Mouse (Mus musculus): ENCODE data around the gene Rft1. TPM values are rescaled to one million over a fixed set of nuclear protein-coding genes. Genes with fewer than 3 reads are reported as not detected.

Gene Rft1
- polyA plus RNA-seq, 1 experiment from 2014 or later = 8.8 TPM

GRCm38 (mm10) chr14:30682131-30682530, 28.0 kb downstream of the Rft1 start:
- Histone ChIP-seq H3K4me1 (replicated peaks) (no peaks in the 10 kb centered on the region), H3K4me2 (no peak overlapping the region), H3K36me3 (peaks cover 60% of the 10 kb centered on the region), H3K27me3 (no peaks in the 10 kb centered on the region), H3K9me3 (replicated peaks) (no peaks in the 10 kb centered on the region), H3K9ac (no peak overlapping the region), H3K4me3 (no peak overlapping the region), H3K27ac (no peak overlapping the region)
- no peak for ATAC-seq (replicated peaks; ENCODE audit: insufficient number of reproducible peaks, insufficient read depth, low FRiP score, low read depth)
- WGBS = 81% methylated on average over 3 of the region's 3 CpGs

- Histone ChIP-seq H3K4me3 (no peak overlapping the region), H3K4me1 (replicated peaks) (peaks cover 4% of the 10 kb centered on the region), H3K27me3 (no peaks in the 10 kb centered on the region), H3K27ac (no peak overlapping the region), H3K9ac (no peak overlapping the region), H3K9me3 (replicated peaks) (no peaks in the 10 kb centered on the region), H3K4me2 (no peak overlapping the region), H3K36me3 (peaks cover 12% of the 10 kb centered on the region; the same call in 1 of the 2 replicates)
- no peak for ATAC-seq (replicated peaks; ENCODE audit: insufficient number of reproducible peaks, insufficient read depth, low FRiP score, low read depth)
- 93% methylated on average over 3 of the region's 3 CpGs for WGBS
Observed at GRCm38 (mm10) chr14:30690685-30691084, 36.5 kb downstream of the Rft1 start.

GRCm38 (mm10) chr14:30692439-30692838, 38.3 kb downstream of the Rft1 start:
- peaks cover 12% of the 10 kb centered on the region; the same call in 1 of the 2 replicates for H3K36me3 ChIP-seq
- no peak overlapping the region for H3K4me3 ChIP-seq
- WGBS = 71% methylated on average over 6 of the region's 6 CpGs

GRCm38 (mm10) chr14:30694786-30695185, 40.6 kb downstream of the Rft1 start:
- Histone ChIP-seq H3K27ac (no peak overlapping the region), H3K4me3 (no peak overlapping the region), H3K4me2 (no peak overlapping the region), H3K27me3 (no peaks in the 10 kb centered on the region), H3K9me3 (replicated peaks) (no peaks in the 10 kb centered on the region), H3K4me1 (replicated peaks) (peaks cover 5% of the 10 kb centered on the region), H3K36me3 (peaks cover 8% of the 10 kb centered on the region; the same call in 1 of the 2 replicates), H3K9ac (no peak overlapping the region)
- ATAC-seq (replicated peaks; ENCODE audit: insufficient number of reproducible peaks, insufficient read depth, low FRiP score, low read depth) = no peak
- WGBS = 79% methylated on average over 2 of the region's 2 CpGs

More at GRCm38 (mm10) chr14:30692439-30692838, 38.3 kb downstream of the Rft1 start:
- Histone ChIP-seq H3K4me1 (replicated peaks) (peaks cover 5% of the 10 kb centered on the region), H3K9ac (no peak overlapping the region), H3K27ac (no peak overlapping the region), H3K4me2 (no peak overlapping the region), H3K9me3 (replicated peaks) (no peaks in the 10 kb centered on the region), H3K27me3 (no peaks in the 10 kb centered on the region)
- ATAC-seq (replicated peaks; ENCODE audit: insufficient number of reproducible peaks, insufficient read depth, low FRiP score, low read depth) = no peak

- no peak for ATAC-seq (replicated peaks; ENCODE audit: insufficient number of reproducible peaks, insufficient read depth, low FRiP score, low read depth)
- Histone ChIP-seq H3K9ac (no peak overlapping the region), H3K27me3 (no peaks in the 10 kb centered on the region), H3K4me3 (no peak overlapping the region), H3K36me3 (no peaks in the 10 kb centered on the region), H3K9me3 (replicated peaks) (no peaks in the 10 kb centered on the region), H3K27ac (no peak overlapping the region), H3K4me1 (replicated peaks) (peaks cover 5% of the 10 kb centered on the region), H3K4me2 (no peak overlapping the region)
- WGBS = 24% methylated on average over 4 of the region's 4 CpGs
Observed at GRCm38 (mm10) chr14:30695609-30696008, 41.4 kb downstream of the Rft1 start.

GRCm38 (mm10) chr14:30697407-30698052, 43.4 kb downstream of the Rft1 start:
- Histone ChIP-seq H3K4me2 (no peak overlapping the region), H3K36me3 (no peaks in the 10 kb centered on the region), H3K4me1 (replicated peaks) (peaks cover 5% of the 10 kb centered on the region), H3K27ac (no peak overlapping the region), H3K27me3 (no peaks in the 10 kb centered on the region), H3K9me3 (replicated peaks) (no peaks in the 10 kb centered on the region), H3K4me3 (no peak overlapping the region), H3K9ac (no peak overlapping the region)
- 79% methylated on average over 15 of the region's 15 CpGs for WGBS
- no peak for ATAC-seq (replicated peaks; ENCODE audit: insufficient number of reproducible peaks, insufficient read depth, low FRiP score, low read depth)

GRCm38 (mm10) chr14:30699656-30700055, 45.5 kb downstream of the Rft1 start:
- Histone ChIP-seq H3K4me2 (no peak overlapping the region), H3K27ac (no peak overlapping the region), H3K4me3 (no peak overlapping the region), H3K9ac (no peak overlapping the region), H3K9me3 (replicated peaks) (no peaks in the 10 kb centered on the region), H3K36me3 (no peaks in the 10 kb centered on the region), H3K27me3 (no peaks in the 10 kb centered on the region), H3K4me1 (replicated peaks) (peaks cover 5% of the 10 kb centered on the region)
- 41% methylated on average over 8 of the region's 8 CpGs for WGBS
- ATAC-seq (replicated peaks; ENCODE audit: insufficient number of reproducible peaks, insufficient read depth, low FRiP score, low read depth) = no peak

- H3K9me3 ChIP-seq (replicated peaks) = no peaks in the 10 kb centered on the region
- ATAC-seq (replicated peaks; ENCODE audit: insufficient number of reproducible peaks, insufficient read depth, low FRiP score, low read depth) = no peak
- no peak overlapping the region for H3K27ac ChIP-seq
- no peak overlapping the region for H3K9ac ChIP-seq
- H3K4me2 ChIP-seq = no peak overlapping the region
- H3K4me1 ChIP-seq (replicated peaks) = no peaks in the 10 kb centered on the region
- H3K4me3 ChIP-seq = no peak overlapping the region
- 62% methylated on average over 5 of the region's 5 CpGs for WGBS
- H3K27me3 ChIP-seq = no peaks in the 10 kb centered on the region
- no peaks in the 10 kb centered on the region for H3K36me3 ChIP-seq
Observed at GRCm38 (mm10) chr14:30702512-30702911, 48.4 kb downstream of the Rft1 start.

- Histone ChIP-seq H3K9me3 (replicated peaks) (no peaks in the 10 kb centered on the region), H3K4me2 (no peak overlapping the region), H3K27ac (no peak overlapping the region), H3K9ac (no peak overlapping the region), H3K4me1 (replicated peaks) (no peaks in the 10 kb centered on the region), H3K36me3 (no peaks in the 10 kb centered on the region), H3K4me3 (no peak overlapping the region), H3K27me3 (no peaks in the 10 kb centered on the region)
- WGBS = 72% methylated on average over 5 of the region's 5 CpGs
- ATAC-seq (replicated peaks; ENCODE audit: insufficient number of reproducible peaks, insufficient read depth, low FRiP score, low read depth) = no peak
Observed at GRCm38 (mm10) chr14:30703079-30703478, 48.9 kb downstream of the Rft1 start.

- 74% methylated on average over 8 of the region's 8 CpGs for WGBS
Observed at GRCm38 (mm10) chr14:30704098-30704855, 50.1 kb downstream of the Rft1 start.

GRCm38 (mm10) chr14:30711892-30712291, 57.7 kb downstream of the Rft1 start:
- WGBS = 84% methylated on average over 2 of the region's 2 CpGs
- ATAC-seq (replicated peaks; ENCODE audit: insufficient number of reproducible peaks, insufficient read depth, low FRiP score, low read depth) = no peak

More at GRCm38 (mm10) chr14:30704098-30704855, 50.1 kb downstream of the Rft1 start:
- no peak overlapping the region for H3K9ac ChIP-seq
- no peak overlapping the region for H3K4me3 ChIP-seq
- H3K4me2 ChIP-seq = no peak overlapping the region
- no peaks in the 10 kb centered on the region for H3K9me3 ChIP-seq (replicated peaks)
- no peak for ATAC-seq (replicated peaks; ENCODE audit: insufficient number of reproducible peaks, insufficient read depth, low FRiP score, low read depth)
- no peaks in the 10 kb centered on the region for H3K36me3 ChIP-seq
- no peaks in the 10 kb centered on the region for H3K4me1 ChIP-seq (replicated peaks)
- no peaks in the 10 kb centered on the region for H3K27me3 ChIP-seq
- no peak overlapping the region for H3K27ac ChIP-seq

More at GRCm38 (mm10) chr14:30711892-30712291, 57.7 kb downstream of the Rft1 start:
- H3K27me3 ChIP-seq = 0 out of 2 replicates have a peak, but pooled peaks cover 12% of the 10 kb centered on the region
- no peak overlapping the region for H3K9ac ChIP-seq
- H3K4me1 ChIP-seq (replicated peaks) = peaks cover 7% of the 10 kb centered on the region; the same call in 1 of the 2 replicates
- H3K9me3 ChIP-seq (replicated peaks) = no peaks in the 10 kb centered on the region
- H3K36me3 ChIP-seq = no peaks in the 10 kb centered on the region
- no peak overlapping the region for H3K27ac ChIP-seq
- no peak overlapping the region for H3K4me2 ChIP-seq
- H3K4me3 ChIP-seq = no peak overlapping the region
